Mouse (Mus musculus) liver, adult 2 months (tissue): ENCODE results near the gene Inpp4b. TPM values are rescaled to one million over a fixed set of nuclear protein-coding genes. Genes with fewer than 3 reads are reported as not detected.

Experiments used
- DNase-seq: peaks from one replicate; pipeline ENCODE4 v3.0.0-alpha.2; 2011; ENCODE audit warnings: low read depth, low spot score; ENCODE audit errors: extremely low read depth
- H3K27ac ChIP-seq: fragments of 200-500 bp; replicated peaks from 2 replicates; pipeline ENCODE4 v1.5.1; 2012; ENCODE audit warnings: low read depth, mild to moderate bottlenecking, control low read depth, inconsistent platforms, low read length; ENCODE audit not compliant: insufficient read depth
- H3K27me3 ChIP-seq: fragments of 200-500 bp; 2 replicates; pipeline ENCODE4 v1.6.1; 2012; ENCODE audit warnings: mild to moderate bottlenecking, moderate library complexity, low read length, inconsistent platforms; ENCODE audit not compliant: control insufficient read depth, insufficient read depth
- H3K36me3 ChIP-seq: fragments of 200-500 bp; 2 replicates; pipeline ENCODE4 v1.6.1; 2012; ENCODE audit warnings: low read length, inconsistent platforms; ENCODE audit not compliant: control insufficient read depth, insufficient read depth
- H3K4me1 ChIP-seq: fragments of 200-500 bp; 2 replicates; pipeline ENCODE4 v1.6.1; 2011; ENCODE audit warnings: low read length; ENCODE audit not compliant: control insufficient read depth, insufficient read depth
- H3K4me3 ChIP-seq: fragments of 200-500 bp; 2 replicates; pipeline ENCODE4 v1.5.1; 2011; ENCODE audit warnings: low read depth, mild to moderate bottlenecking, control low read depth, low read length, moderate library complexity; ENCODE audit not compliant: insufficient read depth
- H3K79me2 ChIP-seq: fragments of 200-500 bp; 2 replicates; pipeline ENCODE4 v1.6.1; 2012; ENCODE audit warnings: inconsistent platforms, mild to moderate bottlenecking, low read length, moderate library complexity; ENCODE audit not compliant: control insufficient read depth, insufficient read depth
- H3K9ac ChIP-seq: fragments of 200-500 bp; 2 replicates; pipeline ENCODE4 v1.6.1; 2012; ENCODE audit warnings: low read depth, mild to moderate bottlenecking, control low read depth, inconsistent platforms, low read length
- CTCF ChIP-seq: fragments of 200-500 bp; IDR thresholded peaks from 2 replicates; pipeline ENCODE4 v1.5.1; 2011; ENCODE audit warnings: low read depth, low read length, control low read depth
- POLR2A ChIP-seq: fragments of 200-500 bp; IDR thresholded peaks from 2 replicates; pipeline ENCODE4 v1.6.1; 2011; ENCODE audit warnings: low read length, control low read depth; ENCODE audit not compliant: insufficient read depth; ENCODE audit errors: extremely low read depth
- WGBS: fragments of 180-500 bp; shearing (Covaris S2); methylation state at CpG from one replicate; pipeline ENCODE4 v1.1.7; 2018; 5-methylcytosine and 5-hydroxymethylcytosine counted together
- polyA plus RNA-seq: library from polyadenylated mRNA; depleted of rRNA; stranded (reverse); fragments of >200 nt; gene quantifications from 2 replicates; pipeline ENCODE4 v1.2.3, GENCODE M21; 2012
- total RNA-seq: library from RNA; depleted of rRNA; stranded (reverse); fragments of >200 nt; gene quantifications from 2 replicates; pipeline ENCODE4 v1.2.3, GENCODE M21; 2014

Inpp4b gene
- total and polyA plus RNA-seq, 2 experiments, result 0.20 to 3.6 TPM

GRCm38 (mm10) chr8:81858393-81858792 is 516.0 kb downstream of the Inpp4b start:
- Histone ChIP-seq H3K4me3 (no peak overlapping the region), H3K9ac (no peak overlapping the region), H3K27me3 (no peaks in the 10 kb centered on the region), H3K79me2 (no peaks in the 10 kb centered on the region), H3K27ac (no peak overlapping the region), H3K4me1 (no peaks in the 10 kb centered on the region), H3K36me3 (no peaks in the 10 kb centered on the region)
- WGBS, result 92% methylated on average over 4 of the region's 4 CpGs
- TF ChIP-seq POLR2A, result no peak
- no peak for TF ChIP-seq CTCF
- DNase-seq, result no peak

GRCm38 (mm10) chr8:81859805-81860204 is 517.4 kb downstream of the Inpp4b start:
- TF ChIP-seq CTCF (no peak), POLR2A (no peak)
- no peak overlapping the region for H3K4me3 ChIP-seq
- H3K27ac ChIP-seq, result no peak overlapping the region
- H3K9ac ChIP-seq, result no peak overlapping the region
- H3K79me2 ChIP-seq, result no peaks in the 10 kb centered on the region
- whole genome bisulfite sequencing, result 80% methylated on average over 1 of the region's 1 CpGs
- no peaks in the 10 kb centered on the region for H3K4me1 ChIP-seq
- no peaks in the 10 kb centered on the region for H3K36me3 ChIP-seq
- no peaks in the 10 kb centered on the region for H3K27me3 ChIP-seq
- no peak for DNase-seq

- H3K79me2 ChIP-seq, result no peaks in the 10 kb centered on the region
- DNase-seq, result no peak
- no peak overlapping the region for H3K27ac ChIP-seq
- H3K9ac ChIP-seq, result no peak overlapping the region
- TF ChIP-seq CTCF (no peak), POLR2A (no peak)
- H3K4me1 ChIP-seq, result no peaks in the 10 kb centered on the region
- WGBS, result 93% methylated on average over 8 of the region's 8 CpGs
- no peaks in the 10 kb centered on the region for H3K36me3 ChIP-seq
- H3K4me3 ChIP-seq, result no peak overlapping the region
- no peaks in the 10 kb centered on the region for H3K27me3 ChIP-seq
Observed at GRCm38 (mm10) chr8:81861311-81861710, 519.0 kb downstream of the Inpp4b start.

- H3K27ac ChIP-seq, result no peak overlapping the region
- H3K27me3 ChIP-seq, result no peaks in the 10 kb centered on the region
- H3K9ac ChIP-seq, result no peak overlapping the region
- H3K79me2 ChIP-seq, result no peaks in the 10 kb centered on the region
- TF ChIP-seq POLR2A (no peak), CTCF (no peak)
- no peak overlapping the region for H3K4me3 ChIP-seq
- no peak for DNase-seq
- no peaks in the 10 kb centered on the region for H3K36me3 ChIP-seq
- H3K4me1 ChIP-seq, result no peaks in the 10 kb centered on the region
Observed at GRCm38 (mm10) chr8:81862738-81863137, 520.4 kb downstream of the Inpp4b start.

- WGBS, result 86% methylated on average over 2 of the region's 2 CpGs
- TF ChIP-seq POLR2A (no peak), CTCF (no peak)
- no peaks in the 10 kb centered on the region for H3K79me2 ChIP-seq
- no peak overlapping the region for H3K27ac ChIP-seq
- no peaks in the 10 kb centered on the region for H3K36me3 ChIP-seq
- no peak overlapping the region for H3K4me3 ChIP-seq
- H3K27me3 ChIP-seq, result no peaks in the 10 kb centered on the region
- no peaks in the 10 kb centered on the region for H3K4me1 ChIP-seq
- no peak for DNase-seq
- H3K9ac ChIP-seq, result no peak overlapping the region
Observed at GRCm38 (mm10) chr8:81864318-81864717, 522.0 kb downstream of the Inpp4b start.

GRCm38 (mm10) chr8:81865664-81866063 is 523.3 kb downstream of the Inpp4b start:
- WGBS, result 51% methylated on average over 3 of the region's 3 CpGs
- H3K4me3 ChIP-seq, result no peak overlapping the region
- no peak for DNase-seq
- H3K9ac ChIP-seq, result no peak overlapping the region
- H3K4me1 ChIP-seq, result no peaks in the 10 kb centered on the region
- H3K27ac ChIP-seq, result no peak overlapping the region
- H3K27me3 ChIP-seq, result no peaks in the 10 kb centered on the region
- no peaks in the 10 kb centered on the region for H3K36me3 ChIP-seq
- no peak for TF ChIP-seq POLR2A
- no peak for TF ChIP-seq CTCF
- no peaks in the 10 kb centered on the region for H3K79me2 ChIP-seq

- Histone ChIP-seq H3K36me3 (no peaks in the 10 kb centered on the region), H3K79me2 (no peaks in the 10 kb centered on the region), H3K27me3 (no peaks in the 10 kb centered on the region), H3K4me3 (no peak overlapping the region), H3K9ac (no peak overlapping the region), H3K4me1 (no peaks in the 10 kb centered on the region), H3K27ac (no peak overlapping the region)
- DNase-seq, result no peak
- 93% methylated on average over 3 of the region's 3 CpGs for WGBS
- TF ChIP-seq POLR2A (no peak), CTCF (no peak)
Observed at GRCm38 (mm10) chr8:81867020-81867419, 524.7 kb downstream of the Inpp4b start.
